Mouse (Mus musculus) spleen, adult 2 months (tissue): ENCODE measurements at regions not wholly inside any gene's neighbourhood (a gene's known extent, or its start where the extent isn't known, plus 50 kb on each side); places are given as distances from the start of the nearest gene placed in this dataset.

Experiments used
- DNase-seq, 2 experiments: peaks; one replicate each; pipeline versions ENCODE4 v3.0.0 to v3.0.0-alpha.2; 2012 to 2021; ENCODE audit warnings: low spot score in 2 of 2, low read depth in 1 of 2
- H3K27ac ChIP-seq: fragments of 200-500 bp; 2 replicates; pipeline ENCODE4 v1.5.1; 2012; ENCODE audit warnings: low read length, inconsistent platforms; ENCODE audit not compliant: insufficient read depth
- H3K27me3 ChIP-seq: fragments of 200-500 bp; 2 replicates; pipeline ENCODE4 v1.6.1; 2012; ENCODE audit warnings: mild to moderate bottlenecking, moderate library complexity, low read length, inconsistent platforms; ENCODE audit not compliant: control insufficient read depth, insufficient read depth
- H3K36me3 ChIP-seq: fragments of 200-500 bp; 2 replicates; pipeline ENCODE4 v1.6.1; 2012; ENCODE audit warnings: mild to moderate bottlenecking, low read length, inconsistent platforms; ENCODE audit not compliant: control insufficient read depth, insufficient read depth
- H3K4me1 ChIP-seq: fragments of 200-500 bp; 2 replicates; pipeline ENCODE4 v1.6.1; 2011; ENCODE audit warnings: inconsistent platforms; ENCODE audit not compliant: control insufficient read depth, insufficient read depth, insufficient read length
- H3K4me3 ChIP-seq: fragments of 200-500 bp; 2 replicates; pipeline ENCODE4 v1.5.1; 2011; ENCODE audit warnings: mild to moderate bottlenecking, inconsistent platforms; ENCODE audit not compliant: insufficient read depth, insufficient read length; ENCODE audit errors: extremely low read depth
- CTCF ChIP-seq: fragments of 200-500 bp; IDR thresholded peaks from 2 replicates; pipeline ENCODE4 v1.5.1; 2011; ENCODE audit warnings: mild to moderate bottlenecking, inconsistent platforms; ENCODE audit not compliant: insufficient read depth, insufficient read length, insufficient replicate concordance; ENCODE audit errors: extremely low read depth
- POLR2A ChIP-seq: fragments of 200-500 bp; IDR thresholded peaks from 2 replicates; pipeline ENCODE4 v1.6.1; 2011; ENCODE audit warnings: low read depth, low read length, inconsistent platforms
- WGBS: fragments of 180-500 bp; shearing (Covaris S2); methylation state at CpG from one replicate; pipeline ENCODE4 v1.1.7; 2018; 5-methylcytosine and 5-hydroxymethylcytosine counted together

- H3K27me3 ChIP-seq = no peaks in the 10 kb centered on the region
- no peaks in the 10 kb centered on the region for H3K36me3 ChIP-seq
- TF ChIP-seq CTCF (no peak), POLR2A (no peak)
- no peak overlapping the region for H3K4me3 ChIP-seq
- no peak overlapping the region for H3K27ac ChIP-seq
- H3K4me1 ChIP-seq = no peaks in the 10 kb centered on the region
- DNase-seq = no peak
- 72% methylated on average over 6 of the region's 6 CpGs for WGBS
Observed at GRCm38 (mm10) chr12:39493578-39494218, 544.1 kb downstream of the Arl4a start.

GRCm38 (mm10) chr12:39493114-39493513, 544.7 kb downstream of the Arl4a start:
- 84% methylated on average over 8 of the region's 8 CpGs for WGBS
- H3K27me3 ChIP-seq = no peaks in the 10 kb centered on the region

GRCm38 (mm10) chr12:39472984-39473383, 564.8 kb downstream of the Arl4a start:
- no peak for DNase-seq
- TF ChIP-seq POLR2A (no peak), CTCF (no peak)
- no peaks in the 10 kb centered on the region for H3K27me3 ChIP-seq
- no peaks in the 10 kb centered on the region for H3K36me3 ChIP-seq
- H3K27ac ChIP-seq = no peak overlapping the region
- H3K4me1 ChIP-seq = no peaks in the 10 kb centered on the region
- H3K4me3 ChIP-seq = no peak overlapping the region

More at GRCm38 (mm10) chr12:39493114-39493513, 544.7 kb downstream of the Arl4a start:
- TF ChIP-seq POLR2A (no peak), CTCF (no peak)
- Histone ChIP-seq H3K4me3 (no peak overlapping the region), H3K4me1 (no peaks in the 10 kb centered on the region), H3K36me3 (no peaks in the 10 kb centered on the region), H3K27ac (no peak overlapping the region)
- DNase-seq = no peak
